Mouse (Mus musculus) neural tube, embryonic 11.5 days (tissue): ENCODE results near the gene Pik3r2. TPM values are rescaled to one million over a fixed set of nuclear protein-coding genes. Genes with fewer than 3 reads are reported as not detected.

Experiments used
- ATAC-seq: fragments of 200-750 bp; cut with Nextera tagmentation; 2 replicates; pipeline ENCODE4 v1.8.0; 2017; ENCODE audit warnings: moderate number of reproducible peaks, mild to moderate bottlenecking, moderate TSS enrichment, moderate library complexity; ENCODE audit not compliant: insufficient read depth, low FRiP score, low TSS enrichment
- DNase-seq: peaks from one replicate; pipeline ENCODE4 v3.0.0-alpha.2; 2015; ENCODE audit warnings: low spot score
- H3K27ac ChIP-seq: fragments of 300-500 bp; sonication (generic); 2 replicates; pipeline ENCODE4 v1.5.1; 2014; ENCODE audit warnings: low read depth, mild to moderate bottlenecking, low read length
- H3K27me3 ChIP-seq: fragments of 300-500 bp; sonication (generic); 2 replicates; pipeline ENCODE4 v1.6.1; 2014; ENCODE audit warnings: mild to moderate bottlenecking, low read length, mixed read lengths; ENCODE audit not compliant: control insufficient read depth, insufficient read depth
- H3K36me3 ChIP-seq: fragments of 300-500 bp; sonication (generic); 2 replicates; pipeline ENCODE4 v1.6.1; 2014; ENCODE audit warnings: mild to moderate bottlenecking, low read length, moderate library complexity, mixed read lengths; ENCODE audit not compliant: control insufficient read depth, insufficient read depth
- H3K4me1 ChIP-seq: fragments of 300-500 bp; sonication (generic); 2 replicates; pipeline ENCODE4 v1.6.1; 2014; ENCODE audit warnings: low read length, mixed read lengths; ENCODE audit not compliant: control insufficient read depth, insufficient read depth
- H3K4me2 ChIP-seq: fragments of 300-500 bp; sonication (generic); 2 replicates; pipeline ENCODE4 v1.6.1; 2014; ENCODE audit warnings: low read depth, mild to moderate bottlenecking, moderate library complexity
- H3K4me3 ChIP-seq: fragments of 300-500 bp; sonication (generic); 2 replicates; pipeline ENCODE4 v1.5.1; 2014; ENCODE audit warnings: low read depth, low read length
- H3K9ac ChIP-seq: fragments of 300-500 bp; sonication (generic); 2 replicates; pipeline ENCODE4 v1.6.1; 2014; ENCODE audit warnings: mild to moderate bottlenecking, low read length
- H3K9me3 ChIP-seq: fragments of 300-500 bp; sonication (generic); 2 replicates; pipeline ENCODE4 v1.6.1; 2016; ENCODE audit warnings: low read length; ENCODE audit not compliant: control insufficient read depth
- WGBS: fragments of 180-500 bp; shearing (Covaris S2); extraction: QIAGEN DNeasy Blood & Tissue Kit; methylation state at CpG from one replicate; pipeline ENCODE4 v1.1.7; 2014; 5-methylcytosine and 5-hydroxymethylcytosine counted together
- polyA plus RNA-seq: library from polyadenylated mRNA; unstranded; fragments of >200 nt; fragmentation: Nextera tagmentation; extraction: Ambion mirVana; gene quantifications from 2 replicates; pipeline ENCODE4 v1.2.1, GENCODE M21; 2014

The Pik3r2 gene
- polyA plus RNA-seq, 1 experiment from 2014 or later = 54.7 TPM

- no peak overlapping the region for H3K9ac ChIP-seq
- ATAC-seq (no peak), DNase-seq (no peak)
- peaks cover 18% of the 10 kb centered on the region for H3K27me3 ChIP-seq
- no peak overlapping the region for H3K4me3 ChIP-seq
- WGBS = 68% methylated on average over 4 of the region's 4 CpGs
- H3K27ac ChIP-seq = no peak overlapping the region
- H3K36me3 ChIP-seq = no peaks in the 10 kb centered on the region
- no peak overlapping the region for H3K4me2 ChIP-seq
- H3K9me3 ChIP-seq = no peaks in the 10 kb centered on the region
- no peaks in the 10 kb centered on the region for H3K4me1 ChIP-seq
These were observed 36.4 kb upstream of the Pik3r2 start for GRCm38 (mm10) chr8:70812885-70813284.

- Histone ChIP-seq H3K9me3 (no peaks in the 10 kb centered on the region), H3K4me2 (no peak overlapping the region), H3K4me3 (no peak overlapping the region), H3K9ac (no peak overlapping the region), H3K27ac (no peak overlapping the region), H3K27me3 (peaks cover 14% of the 10 kb centered on the region), H3K36me3 (no peaks in the 10 kb centered on the region), H3K4me1 (no peaks in the 10 kb centered on the region)
- no peak for DNase-seq
- ATAC-seq = no peak
- WGBS = 30% methylated on average over 4 of the region's 4 CpGs
These were observed 35.5 kb upstream of the Pik3r2 start for GRCm38 (mm10) chr8:70812055-70812454.

GRCm38 (mm10) chr8:70810962-70811680, 34.6 kb upstream of the Pik3r2 start:
- no peak overlapping the region for H3K9ac ChIP-seq
- no peak for DNase-seq
- H3K27me3 ChIP-seq = peaks cover 10% of the 10 kb centered on the region; the same call in 1 of the 2 replicates
- H3K9me3 ChIP-seq = no peaks in the 10 kb centered on the region
- H3K4me1 ChIP-seq = no peaks in the 10 kb centered on the region
- H3K36me3 ChIP-seq = no peaks in the 10 kb centered on the region
- H3K4me3 ChIP-seq = no peak overlapping the region
- 78% methylated on average over 20 of the region's 20 CpGs for WGBS
- no peak overlapping the region for H3K27ac ChIP-seq
- H3K4me2 ChIP-seq = no peak overlapping the region
- ATAC-seq = no peak

GRCm38 (mm10) chr8:70808955-70809701, 32.6 kb upstream of the Pik3r2 start:
- Histone ChIP-seq H3K27me3 (peaks cover 18% of the 10 kb centered on the region), H3K9me3 (no peaks in the 10 kb centered on the region), H3K4me2 (no peak overlapping the region), H3K4me3 (no peak overlapping the region), H3K4me1 (peaks cover 7% of the 10 kb centered on the region), H3K27ac (no peak overlapping the region), H3K9ac (no peak overlapping the region), H3K36me3 (no peaks in the 10 kb centered on the region)
- DNase-seq (no peak), ATAC-seq (no peak)
- WGBS = 71% methylated on average over 8 of the region's 8 CpGs

- Histone ChIP-seq H3K4me3 (no peak within 1 kb of the TSS), H3K4me1 (peaks cover 11% of the 10 kb centered on the region), H3K27me3 (peaks cover 27% of the 10 kb centered on the region), H3K27ac (no peak within 1 kb of the TSS), H3K9me3 (no peaks in the 10 kb centered on the region), H3K9ac (no peak within 1 kb of the TSS), H3K36me3 (no peaks in the 10 kb centered on the region), H3K4me2 (no peak within 1 kb of the TSS)
- DNase-seq (no peak), ATAC-seq (no peak)
- WGBS = 57% methylated on average over 5 of the region's 5 CpGs
These were observed 31.7 kb upstream of the Pik3r2 start, which contains the start of gene Il12rb1 for GRCm38 (mm10) chr8:70808239-70808638. Il12rb1 (plus strand) TSS chr8:70808449.

- H3K27ac ChIP-seq = no peak overlapping the region
- H3K4me2 ChIP-seq = no peak overlapping the region
- peaks cover 30% of the 10 kb centered on the region for H3K27me3 ChIP-seq
- H3K4me1 ChIP-seq = peaks cover 11% of the 10 kb centered on the region
- no peak for ATAC-seq
- 38% methylated on average over 1 of the region's 1 CpGs for WGBS
- no peak overlapping the region for H3K9ac ChIP-seq
- H3K9me3 ChIP-seq = no peaks in the 10 kb centered on the region
- H3K36me3 ChIP-seq = no peaks in the 10 kb centered on the region
- H3K4me3 ChIP-seq = no peak overlapping the region
- DNase-seq = no peak
These were observed 30.8 kb upstream of the Pik3r2 start for GRCm38 (mm10) chr8:70807304-70807703.

- Histone ChIP-seq H3K36me3 (no peaks in the 10 kb centered on the region), H3K4me2 (no peak overlapping the region), H3K27ac (no peak overlapping the region), H3K27me3 (peaks cover 30% of the 10 kb centered on the region), H3K9ac (no peak overlapping the region), H3K9me3 (no peaks in the 10 kb centered on the region), H3K4me1 (peaks cover 11% of the 10 kb centered on the region), H3K4me3 (no peak overlapping the region)
- WGBS = 63% methylated on average over 4 of the region's 4 CpGs
- DNase-seq = no peak
- ATAC-seq = no peak
These were observed 30.0 kb upstream of the Pik3r2 start for GRCm38 (mm10) chr8:70806541-70806940.

GRCm38 (mm10) chr8:70804481-70805206, 28.1 kb upstream of the Pik3r2 start, which contains the start of gene Mast3:
Mast3 (minus strand) TSS chr8:70805054.
- under 1% methylated on average over 45 of the region's 45 CpGs for WGBS
- peak; percentile 86 for DNase-seq
- Histone ChIP-seq H3K4me1 (peaks cover 11% of the 10 kb centered on the region), H3K9ac (peak within 1 kb of the TSS; percentile 32), H3K9me3 (no peaks in the 10 kb centered on the region), H3K4me3 (peak within 1 kb of the TSS; percentile 40), H3K36me3 (no peaks in the 10 kb centered on the region), H3K27ac (no peak within 1 kb of the TSS), H3K4me2 (peak within 1 kb of the TSS; percentile 84), H3K27me3 (peaks cover 39% of the 10 kb centered on the region)
- ATAC-seq = peak; percentile 82
